Mouse (Mus musculus) kidney, adult 10 weeks (tissue): ENCODE results near the gene Gna13. TPM values are rescaled to one million over a fixed set of nuclear protein-coding genes. Genes with fewer than 3 reads are reported as not detected.

ENCODE experiments used
- polyA plus RNA-seq: library from polyadenylated mRNA; stranded (reverse); fragments of 350-450 nt; fragmentation: Illumina TruSeq; extraction: RNeasy Lipid Tissue Mini Kit (QIAGEN cat#74804); gene quantifications from one replicate; pipeline ENCODE4 v1.2.3, GENCODE M21; 2014; ENCODE audit warnings: low read depth, low replicate concordance

The Gna13 gene
- 45.8 TPM for polyA plus RNA-seq

DNA sequence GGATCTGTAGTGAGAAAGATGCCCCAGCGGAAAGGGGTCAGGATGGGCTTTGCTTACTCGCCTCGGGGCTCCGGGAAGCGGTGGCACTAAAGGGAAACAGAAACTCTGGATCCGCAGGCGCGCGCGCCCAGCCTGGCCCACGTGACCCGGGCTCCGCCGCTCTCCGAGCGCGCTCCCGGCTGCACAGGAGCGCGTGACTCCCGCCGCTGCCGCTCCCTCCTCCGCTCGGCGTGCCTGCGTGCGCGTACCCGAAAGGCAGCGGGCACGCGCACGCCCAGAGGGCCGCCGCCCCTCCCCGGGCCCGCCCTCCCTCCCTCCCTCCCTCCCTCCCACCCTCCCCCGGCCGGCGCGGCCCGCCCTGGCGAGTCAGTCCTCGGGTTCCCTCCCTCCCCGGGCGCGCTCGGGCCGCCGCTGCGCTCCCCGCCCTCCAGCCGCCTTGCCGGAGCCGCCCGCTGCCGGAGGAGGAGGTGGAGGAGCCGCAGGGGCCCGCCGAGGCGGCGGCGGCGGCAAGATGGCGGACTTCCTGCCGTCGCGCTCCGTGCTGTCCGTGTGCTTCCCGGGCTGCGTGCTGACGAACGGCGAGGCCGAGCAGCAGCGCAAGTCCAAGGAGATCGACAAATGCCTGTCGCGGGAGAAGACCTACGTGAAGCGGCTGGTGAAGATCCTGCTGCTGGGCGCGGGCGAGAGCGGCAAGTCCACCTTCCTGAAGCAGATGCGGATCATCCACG, at the start of gene Gna13:
Gna13 (plus strand) TSS at position 369 of the 728 bp plus-strand sequence.

DNA sequence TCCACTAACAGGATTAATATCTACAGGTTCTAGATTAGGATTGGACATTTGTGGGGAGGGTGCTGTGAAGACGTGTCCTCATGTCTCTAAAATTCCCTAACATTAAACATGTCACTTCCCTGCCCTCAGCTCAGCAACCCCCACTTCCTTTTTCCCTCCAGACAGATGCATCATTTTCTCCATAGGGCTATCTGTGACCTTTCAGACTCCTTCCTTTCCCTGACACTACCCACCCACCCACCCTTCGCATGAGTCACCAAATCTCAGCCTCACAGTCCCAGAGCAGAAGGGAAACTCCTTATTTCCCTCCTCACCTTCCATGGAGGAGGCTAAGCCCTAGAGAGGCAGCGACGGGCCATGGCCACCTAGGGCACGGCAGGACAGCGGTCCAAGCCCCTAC, 51.0 kb downstream of the Gna13 start, which contains the start of gene 9930022D16Rik:
9930022D16Rik (plus strand) TSS at position 301 of the 400 bp plus-strand sequence.

DNA sequence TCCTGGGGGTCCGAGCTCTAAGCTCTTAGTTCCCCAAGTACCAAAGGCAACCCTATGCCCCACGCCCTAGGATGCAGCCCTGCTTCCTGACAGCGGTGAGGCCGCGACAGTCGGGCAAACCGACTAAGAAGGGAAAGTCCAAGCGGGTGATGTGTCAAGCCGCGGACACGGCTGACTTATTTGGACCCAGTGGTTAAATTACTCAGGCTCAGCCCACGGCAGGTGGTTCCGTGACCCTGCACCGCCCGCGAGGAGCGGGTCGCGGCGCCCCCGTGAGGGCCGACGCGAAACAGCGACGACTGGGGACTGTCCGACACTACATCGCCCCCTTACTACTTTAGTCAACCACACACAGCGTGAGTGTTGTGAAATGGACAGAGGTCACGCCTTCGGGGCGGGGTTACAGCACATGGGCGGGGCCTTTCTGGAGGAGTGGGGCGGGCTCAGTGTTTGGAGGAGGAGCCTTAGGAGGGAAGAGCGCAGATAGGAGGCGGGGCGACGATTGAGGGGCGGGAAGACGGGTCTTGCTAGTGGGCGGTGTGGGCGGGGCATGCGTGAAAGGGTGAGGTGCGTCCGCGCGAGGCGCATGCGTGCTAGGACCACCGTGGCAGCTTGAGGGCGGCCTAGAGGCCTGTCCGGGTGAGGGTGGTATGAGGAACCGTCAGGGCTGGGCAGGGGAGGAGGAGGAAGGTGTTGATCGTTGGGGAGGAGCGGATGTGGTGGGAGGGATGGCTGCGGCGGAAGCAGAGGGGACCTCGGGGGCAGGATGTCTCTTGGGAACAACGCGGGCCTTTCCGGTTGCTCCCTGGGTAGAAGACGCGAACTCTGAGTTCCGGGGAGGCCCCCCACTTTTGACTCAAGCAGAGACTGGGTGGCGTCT, 63.0 kb downstream of the Gna13 start, which contains the start of gene Amz2:
Amz2 (plus strand) TSS at position 555 of the 880 bp plus-strand sequence.

Other genes with a start within 250 kb of the Gna13 start
- gene E030025P04Rik, start 218.5 kb upstream of the Gna13 start, polyA plus RNA-seq: not detected
- 1.1 TPM for gene Rgs9, start 64.7 kb upstream of the Gna13 start, polyA plus RNA-seq
- gene 9930022D16Rik, start 51.1 kb downstream of the Gna13 start, polyA plus RNA-seq: not detected
- 42.8 TPM for gene Amz2, start 63.1 kb downstream of the Gna13 start, polyA plus RNA-seq
- 18.5 TPM for gene Arsg, start 110.5 kb downstream of the Gna13 start, polyA plus RNA-seq
- gene Slc16a6, start 110.8 kb downstream of the Gna13 start, polyA plus RNA-seq: 10.7 TPM
- gene Wipi1, start 249.1 kb downstream of the Gna13 start, polyA plus RNA-seq: 31.2 TPM